Mouse (Mus musculus): ENCODE results near the gene Crocc2. TPM values are rescaled to one million over a fixed set of nuclear protein-coding genes. Genes with fewer than 3 reads are reported as not detected.
A peak's percentile ranks its signal among the peaks of the same experiment; 100 is the strongest.

The Crocc2 gene
- polyA plus RNA-seq, 1 experiment from 2014 or later, result 5.8 TPM

GRCm38 (mm10) chr1:93217530-93217929 lies 49.0 kb downstream of the Crocc2 start:
- 48% methylated on average over 7 of the region's 7 CpGs for WGBS
- H3K9ac ChIP-seq, result no peak overlapping the region
- H3K4me1 ChIP-seq, result peaks cover 47% of the 10 kb centered on the region
- no peak overlapping the region for H3K4me3 ChIP-seq (replicated peaks)
- no peaks in the 10 kb centered on the region for H3K9me3 ChIP-seq (replicated peaks)
- H3K36me3 ChIP-seq, result no peaks in the 10 kb centered on the region
- H3K4me2 ChIP-seq (replicated peaks), result no peak overlapping the region
- no peak for ATAC-seq (ENCODE audit: insufficient number of reproducible peaks, low FRiP score, low TSS enrichment, low read depth)
- no peak overlapping the region for H3K27ac ChIP-seq (replicated peaks)
- H3K27me3 ChIP-seq, result no peaks in the 10 kb centered on the region

GRCm38 (mm10) chr1:93220776-93221175 lies 52.3 kb downstream of the Crocc2 start:
- peak; percentile 40 for ATAC-seq (ENCODE audit: insufficient number of reproducible peaks, low FRiP score, low TSS enrichment, low read depth)
- Histone ChIP-seq H3K27me3 (no peaks in the 10 kb centered on the region), H3K9me3 (replicated peaks) (no peaks in the 10 kb centered on the region), H3K4me3 (replicated peaks) (no peak overlapping the region), H3K27ac (replicated peaks) (peak overlapping the region; percentile 48; the same call in 1 of the 2 replicates), H3K36me3 (no peaks in the 10 kb centered on the region), H3K4me2 (replicated peaks) (no peak overlapping the region), H3K4me1 (peaks cover 45% of the 10 kb centered on the region), H3K9ac (no peak overlapping the region)
- WGBS, result 35% methylated on average over 7 of the region's 7 CpGs

GRCm38 (mm10) chr1:93223972-93224371 lies 55.4 kb downstream of the Crocc2 start:
- WGBS, result 6% methylated on average over 18 of the region's 18 CpGs
- Histone ChIP-seq H3K27me3 (no peaks in the 10 kb centered on the region), H3K4me1 (peaks cover 51% of the 10 kb centered on the region), H3K4me2 (replicated peaks) (no peak overlapping the region), H3K27ac (replicated peaks) (no peak overlapping the region), H3K9me3 (replicated peaks) (no peaks in the 10 kb centered on the region), H3K36me3 (no peaks in the 10 kb centered on the region), H3K4me3 (replicated peaks) (no peak overlapping the region), H3K9ac (no peak overlapping the region)
- 0 out of 2 replicates have a peak, but pooled peaks have one; percentile 5 for ATAC-seq (ENCODE audit: insufficient number of reproducible peaks, low FRiP score, low TSS enrichment, low read depth)

GRCm38 (mm10) chr1:93225226-93225625 lies 56.7 kb downstream of the Crocc2 start:
- Histone ChIP-seq H3K4me2 (replicated peaks) (no peak overlapping the region), H3K9me3 (replicated peaks) (no peaks in the 10 kb centered on the region), H3K4me3 (replicated peaks) (no peak overlapping the region), H3K4me1 (peaks cover 50% of the 10 kb centered on the region), H3K27ac (replicated peaks) (peak overlapping the region; percentile 68), H3K9ac (no peak overlapping the region), H3K36me3 (no peaks in the 10 kb centered on the region), H3K27me3 (no peaks in the 10 kb centered on the region)
- ATAC-seq (ENCODE audit: insufficient number of reproducible peaks, low FRiP score, low TSS enrichment, low read depth), result no peak
- 15% methylated on average over 4 of the region's 4 CpGs for WGBS

- Histone ChIP-seq H3K4me1 (peaks cover 43% of the 10 kb centered on the region), H3K36me3 (no peaks in the 10 kb centered on the region), H3K27me3 (no peaks in the 10 kb centered on the region), H3K27ac (replicated peaks) (peak overlapping the region; percentile 68), H3K9me3 (replicated peaks) (no peaks in the 10 kb centered on the region), H3K4me2 (replicated peaks) (no peak overlapping the region), H3K4me3 (replicated peaks) (no peak overlapping the region), H3K9ac (no peak overlapping the region)
- WGBS, result 73% methylated on average over 5 of the region's 5 CpGs
- no peak for ATAC-seq (ENCODE audit: insufficient number of reproducible peaks, low FRiP score, low TSS enrichment, low read depth)
Observed at GRCm38 (mm10) chr1:93225731-93226520, 57.4 kb downstream of the Crocc2 start.

- no peak overlapping the region for H3K9ac ChIP-seq
- no peak overlapping the region for H3K4me3 ChIP-seq (replicated peaks)
- H3K4me2 ChIP-seq (replicated peaks), result no peak overlapping the region
- H3K27ac ChIP-seq (replicated peaks), result peak overlapping the region; percentile 31; the same call in 1 of the 2 replicates
- H3K4me1 ChIP-seq, result peaks cover 38% of the 10 kb centered on the region
- 49% methylated on average over 7 of the region's 7 CpGs for WGBS
- no peaks in the 10 kb centered on the region for H3K27me3 ChIP-seq
- peak; percentile 59; the same call in 1 of the 2 replicates for ATAC-seq (ENCODE audit: insufficient number of reproducible peaks, low FRiP score, low TSS enrichment, low read depth)
- no peaks in the 10 kb centered on the region for H3K36me3 ChIP-seq
- no peaks in the 10 kb centered on the region for H3K9me3 ChIP-seq (replicated peaks)
Observed at GRCm38 (mm10) chr1:93227303-93227975, 58.9 kb downstream of the Crocc2 start.

GRCm38 (mm10) chr1:93227976-93228365 lies 59.4 kb downstream of the Crocc2 start:
- 91% methylated on average over 7 of the region's 7 CpGs for WGBS

GRCm38 (mm10) chr1:93229221-93229620 lies 60.7 kb downstream of the Crocc2 start:
- H3K4me1 ChIP-seq, result peaks cover 54% of the 10 kb centered on the region
- no peak overlapping the region for H3K4me3 ChIP-seq (replicated peaks)
- WGBS, result 69% methylated on average over 6 of the region's 6 CpGs
- no peak overlapping the region for H3K4me2 ChIP-seq (replicated peaks)
- no peaks in the 10 kb centered on the region for H3K36me3 ChIP-seq
- no peak overlapping the region for H3K27ac ChIP-seq (replicated peaks)
- ATAC-seq (ENCODE audit: insufficient number of reproducible peaks, low FRiP score, low TSS enrichment, low read depth), result no peak
- no peak overlapping the region for H3K9ac ChIP-seq
- no peaks in the 10 kb centered on the region for H3K9me3 ChIP-seq (replicated peaks)
- H3K27me3 ChIP-seq, result no peaks in the 10 kb centered on the region

More at GRCm38 (mm10) chr1:93227976-93228365, 59.4 kb downstream of the Crocc2 start:
- H3K4me2 ChIP-seq (replicated peaks), result no peak overlapping the region
- H3K9ac ChIP-seq, result no peak overlapping the region
- H3K27ac ChIP-seq (replicated peaks), result no peak overlapping the region
- no peaks in the 10 kb centered on the region for H3K36me3 ChIP-seq
- H3K4me1 ChIP-seq, result peaks cover 43% of the 10 kb centered on the region
- ATAC-seq (ENCODE audit: insufficient number of reproducible peaks, low FRiP score, low TSS enrichment, low read depth), result no peak
- no peaks in the 10 kb centered on the region for H3K27me3 ChIP-seq
- H3K9me3 ChIP-seq (replicated peaks), result no peaks in the 10 kb centered on the region
- no peak overlapping the region for H3K4me3 ChIP-seq (replicated peaks)

- Histone ChIP-seq H3K9ac (no peak overlapping the region), H3K9me3 (replicated peaks) (no peaks in the 10 kb centered on the region), H3K4me2 (replicated peaks) (no peak overlapping the region), H3K27me3 (no peaks in the 10 kb centered on the region), H3K4me1 (peaks cover 52% of the 10 kb centered on the region), H3K36me3 (no peaks in the 10 kb centered on the region), H3K4me3 (replicated peaks) (no peak overlapping the region), H3K27ac (replicated peaks) (no peak overlapping the region)
- ATAC-seq (ENCODE audit: insufficient number of reproducible peaks, low FRiP score, low TSS enrichment, low read depth), result no peak
- 78% methylated on average over 4 of the region's 4 CpGs for WGBS
Observed at GRCm38 (mm10) chr1:93229626-93230025, 61.1 kb downstream of the Crocc2 start.

- Histone ChIP-seq H3K4me1 (peaks cover 49% of the 10 kb centered on the region), H3K36me3 (no peaks in the 10 kb centered on the region), H3K9ac (peak within 1 kb of the TSS; percentile 47), H3K4me2 (replicated peaks) (peak within 1 kb of the TSS; percentile 95), H3K4me3 (replicated peaks) (peak within 1 kb of the TSS; percentile 57), H3K9me3 (replicated peaks) (no peaks in the 10 kb centered on the region), H3K27ac (replicated peaks) (peak within 1 kb of the TSS; percentile 65), H3K27me3 (peaks cover 15% of the 10 kb centered on the region; the same call in 1 of the 2 replicates)
- peak; percentile 90 for ATAC-seq (ENCODE audit: insufficient number of reproducible peaks, low FRiP score, low TSS enrichment, low read depth)
- under 1% methylated on average over 100 of the region's 100 CpGs for WGBS
Observed at GRCm38 (mm10) chr1:93235576-93236544, 67.3 kb downstream of the Crocc2 start, which contains the start of gene Sned1. TSS of gene Sned1 (plus strand) at chr1:93235841.
